Mouse (Mus musculus) ES-Bruce4 (cell line): ENCODE measurements around the gene Gm20521. TPM values are rescaled to one million over a fixed set of nuclear protein-coding genes. Genes with fewer than 3 reads are reported as not detected.

Experiments used
- H3K27ac ChIP-seq: 2 replicates; pipeline ENCODE4 v1.5.1; 2012; ENCODE audit warnings: low read length, inconsistent platforms; ENCODE audit not compliant: insufficient read depth
- H3K27me3 ChIP-seq: 2 replicates; pipeline ENCODE4 v1.6.1; 2012; ENCODE audit warnings: mild to moderate bottlenecking, low read length, inconsistent platforms; ENCODE audit not compliant: control insufficient read depth, poor library complexity, insufficient read depth, severe bottlenecking
- H3K36me3 ChIP-seq: 2 replicates; pipeline ENCODE4 v1.6.1; 2012; ENCODE audit warnings: inconsistent platforms, mild to moderate bottlenecking, low read length, moderate library complexity; ENCODE audit not compliant: control insufficient read depth, poor library complexity, insufficient read depth, severe bottlenecking
- H3K4me1 ChIP-seq: one replicate; pipeline ENCODE4 v1.8.1; 2011; ENCODE audit warnings: low read length; ENCODE audit not compliant: control insufficient read depth, insufficient read depth
- H3K4me3 ChIP-seq: 2 replicates; pipeline ENCODE4 v1.5.1; 2011; ENCODE audit warnings: low read depth, mild to moderate bottlenecking, low read length
- H3K9ac ChIP-seq: 2 replicates; pipeline ENCODE4 v1.6.1; 2012; ENCODE audit warnings: low read depth, mild to moderate bottlenecking, inconsistent platforms; ENCODE audit not compliant: poor library complexity, severe bottlenecking
- H3K9me3 ChIP-seq: replicated peaks from 2 replicates; pipeline ENCODE4 v1.6.1; 2012; ENCODE audit warnings: mild to moderate bottlenecking, low read length, inconsistent platforms; ENCODE audit not compliant: control insufficient read depth, poor library complexity, insufficient read depth, severe bottlenecking
- CTCF ChIP-seq: IDR thresholded peaks from one replicate; pipeline ENCODE4 v1.8.1; 2011; ENCODE audit warnings: low read depth, low read length
- EP300 ChIP-seq: IDR thresholded peaks from 2 replicates; pipeline ENCODE4 v1.6.1; 2011; ENCODE audit warnings: low read depth, low read length; ENCODE audit not compliant: insufficient read depth
- POLR2A ChIP-seq: IDR thresholded peaks from one replicate; pipeline ENCODE4 v1.8.1; 2011; ENCODE audit warnings: low read length; ENCODE audit not compliant: insufficient read depth
- polyA plus RNA-seq: library from polyadenylated mRNA; stranded (reverse); fragments of >200 nt; gene quantifications from 2 replicates; pipeline ENCODE4 v1.2.4, GENCODE M21; 2011; ENCODE audit warnings: low read depth; ENCODE audit not compliant: missing spikeins, insufficient read depth, insufficient read length

Gene Gm20521
- polyA plus RNA-seq, 1 experiment, result not detected

GRCm38 (mm10) chr14:54927296-54927695 is 44.1 kb downstream of the Gm20521 start:
- peaks cover 12% of the 10 kb centered on the region for H3K4me1 ChIP-seq
- no peaks in the 10 kb centered on the region for H3K36me3 ChIP-seq
- peak overlapping the region; percentile 77 for H3K27ac ChIP-seq
- H3K9me3 ChIP-seq, result no peaks in the 10 kb centered on the region
- H3K27me3 ChIP-seq, result no peaks in the 10 kb centered on the region
- TF ChIP-seq POLR2A, result no peak
- no peak for TF ChIP-seq CTCF
- no peak for TF ChIP-seq EP300
- peak overlapping the region; percentile 69 for H3K4me3 ChIP-seq
- H3K9ac ChIP-seq, result peak overlapping the region; percentile 89

- H3K4me3 ChIP-seq, result no peak overlapping the region
- no peaks in the 10 kb centered on the region for H3K27me3 ChIP-seq
- H3K9ac ChIP-seq, result peak overlapping the region; percentile 64
- TF ChIP-seq CTCF, result no peak
- TF ChIP-seq EP300, result peak; percentile 87
- no peaks in the 10 kb centered on the region for H3K9me3 ChIP-seq
- H3K36me3 ChIP-seq, result no peaks in the 10 kb centered on the region
- peaks cover 14% of the 10 kb centered on the region for H3K4me1 ChIP-seq
- peak overlapping the region; percentile 80 for H3K27ac ChIP-seq
Observed at GRCm38 (mm10) chr14:54929801-54930200, 46.6 kb downstream of the Gm20521 start.

- Histone ChIP-seq H3K9me3 (no peaks in the 10 kb centered on the region), H3K27me3 (no peaks in the 10 kb centered on the region), H3K4me3 (no peak overlapping the region), H3K4me1 (peaks cover 14% of the 10 kb centered on the region), H3K9ac (peak overlapping the region; percentile 64), H3K36me3 (no peaks in the 10 kb centered on the region), H3K27ac (peak overlapping the region; percentile 80)
- TF ChIP-seq CTCF (no peak), EP300 (peak; percentile 75), POLR2A (no peak)
Observed at GRCm38 (mm10) chr14:54930431-54930830, 47.2 kb downstream of the Gm20521 start.

GRCm38 (mm10) chr14:54932645-54933150 is 49.5 kb downstream of the Gm20521 start, which contains the start of gene Il25:
Gene Il25, plus strand, starts transcription at chr14:54932695.
- Histone ChIP-seq H3K9ac (no peak within 1 kb of the TSS), H3K9me3 (no peaks in the 10 kb centered on the region), H3K27me3 (no peaks in the 10 kb centered on the region), H3K36me3 (no peaks in the 10 kb centered on the region), H3K4me1 (peaks cover 11% of the 10 kb centered on the region), H3K4me3 (no peak within 1 kb of the TSS), H3K27ac (no peak within 1 kb of the TSS)
- TF ChIP-seq POLR2A, result no peak
- TF ChIP-seq CTCF, result no peak
- TF ChIP-seq EP300, result no peak

GRCm38 (mm10) chr14:54935904-54936830 is 52.9 kb downstream of the Gm20521 start, which contains the start of gene Cmtm5:
Gene Cmtm5, plus strand, starts transcription at chr14:54936261.
- H3K27ac ChIP-seq, result no peak within 1 kb of the TSS
- H3K4me1 ChIP-seq, result peaks cover 6% of the 10 kb centered on the region
- no peaks in the 10 kb centered on the region for H3K36me3 ChIP-seq
- TF ChIP-seq CTCF (peak; percentile 63), EP300 (no peak)
- peak within 1 kb of the TSS; percentile 32 for H3K9ac ChIP-seq
- H3K9me3 ChIP-seq, result no peaks in the 10 kb centered on the region
- peak within 1 kb of the TSS; percentile 42 for H3K4me3 ChIP-seq
- no peaks in the 10 kb centered on the region for H3K27me3 ChIP-seq

- Histone ChIP-seq H3K9ac (no peak overlapping the region), H3K9me3 (no peaks in the 10 kb centered on the region), H3K27ac (no peak overlapping the region), H3K27me3 (no peaks in the 10 kb centered on the region), H3K4me3 (no peak overlapping the region), H3K36me3 (no peaks in the 10 kb centered on the region), H3K4me1 (peaks cover 6% of the 10 kb centered on the region)
- TF ChIP-seq EP300, result no peak
- no peak for TF ChIP-seq POLR2A
- no peak for TF ChIP-seq CTCF
Observed at GRCm38 (mm10) chr14:54936831-54937160, 53.6 kb downstream of the Gm20521 start.
